ENCODE assay signal across 12 mouse cellular contexts in the genomic region with DNA sequence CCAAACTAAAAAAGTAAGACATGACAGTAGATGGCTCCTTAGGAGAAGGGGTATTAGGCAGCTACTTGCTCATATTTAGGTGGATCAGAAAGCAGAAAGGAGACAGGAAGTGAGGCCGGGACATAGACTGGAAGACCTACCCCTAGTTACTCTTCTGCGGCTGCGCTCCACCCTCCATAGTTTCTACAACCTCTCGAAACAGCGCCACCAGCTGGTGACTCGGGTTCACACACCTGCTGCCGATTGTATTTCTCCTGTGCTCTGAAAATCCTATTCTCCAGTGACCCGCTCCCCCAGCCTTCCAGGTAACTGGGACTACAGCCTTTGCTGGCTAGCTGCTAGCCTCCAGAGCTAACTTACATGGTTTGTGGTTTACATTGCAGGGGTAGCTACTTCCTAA. TPM values are rescaled to one million over a fixed set of nuclear protein-coding genes. Genes with fewer than 3 reads are reported as not detected.
DNase-seq lines count a peak whose midpoint lies in the region; ATAC-seq and TF ChIP-seq lines count a peak whose summit lies in the region.
"Had no signal": no experiment of that assay in that cellular context is flagged by ENCODE, and none has a peak within 500 bp of the region (broad histone marks: within the 10 kb centered on the region; RNA-seq: fewer than 3 reads in every experiment).

No protein-coding gene starts in this region.

- H3K27me3 ChIP-seq in liver, embryonic 11.5 days (replicated peaks; ENCODE audit: control insufficient read depth, insufficient read depth, low read length): no peaks in the 10 kb centered on the region
- no peaks in the 10 kb centered on the region for H3K27me3 ChIP-seq in small intestine, adult 2 months (ENCODE audit: control insufficient read depth, insufficient read depth, low read length)
- H3K27me3 ChIP-seq: forebrain, embryonic 12.5 days; limb, embryonic 12.5 days had no signal

- H3K4me1 ChIP-seq in liver, embryonic 11.5 days (replicated peaks; ENCODE audit: control insufficient read depth, insufficient read depth, low read length): no peaks in the 10 kb centered on the region
- no peaks in the 10 kb centered on the region for H3K4me1 ChIP-seq in small intestine, adult 2 months (ENCODE audit: control insufficient read depth, insufficient read depth, insufficient read length, low read length)
- H3K4me1 ChIP-seq: forebrain, embryonic 12.5 days; limb, embryonic 12.5 days had no signal

- H3K36me3 ChIP-seq in liver, embryonic 11.5 days (ENCODE audit: control insufficient read depth, insufficient read depth, low read length): no peaks in the 10 kb centered on the region
- no peaks in the 10 kb centered on the region for H3K36me3 ChIP-seq in small intestine, adult 2 months (ENCODE audit: control insufficient read depth, insufficient read depth, low read length)
- H3K36me3 ChIP-seq: forebrain, embryonic 12.5 days; limb, embryonic 12.5 days had no signal

- H3K27ac ChIP-seq in liver, embryonic 11.5 days (ENCODE audit: low read depth, low read length): no peak overlapping the region
- no peak overlapping the region for H3K27ac ChIP-seq in small intestine, adult 2 months (ENCODE audit: insufficient read depth, low read depth, low read length)
- H3K27ac ChIP-seq: forebrain, embryonic 12.5 days; limb, embryonic 12.5 days had no signal

- H3K4me2 ChIP-seq in liver, embryonic 11.5 days: no peak overlapping the region
- H3K4me2 ChIP-seq: forebrain, embryonic 12.5 days; heart, embryonic 11.5 days; limb, embryonic 12.5 days had no signal

- no peak for ATAC-seq in liver, embryonic 11.5 days (replicated peaks; ENCODE audit: low FRiP score)
- no peak for ATAC-seq in activated CD4-positive, CD25-positive, alpha-beta regulatory T cell, adult 4 months

- TF ChIP-seq CTCF in small intestine, adult 2 months (IDR thresholded peaks at IDR 0.05; ENCODE audit: extremely low read depth, insufficient read length, insufficient replicate concordance, low read depth, low read length): peak; percentile 22; the same call in 1 of the 2 replicates

- no peak for TF ChIP-seq POLR2A in small intestine, adult 2 months (IDR thresholded peaks at IDR 0.05; ENCODE audit: low read depth, low read length)

- no peak overlapping the region for H3K4me3 ChIP-seq in liver, embryonic 11.5 days (ENCODE audit: low read depth, low read length)
- no peak overlapping the region for H3K4me3 ChIP-seq in small intestine, adult 2 months (ENCODE audit: low read depth, low read length)
- H3K4me3 ChIP-seq: forebrain, embryonic 12.5 days; limb, embryonic 12.5 days had no signal

- H3K9ac ChIP-seq in liver, embryonic 11.5 days (ENCODE audit: low read depth, low read length): no peak overlapping the region
- H3K9ac ChIP-seq: forebrain, embryonic 12.5 days; limb, embryonic 12.5 days had no signal

- 65% methylated on average over 8 of the region's 8 CpGs for WGBS in liver, embryonic 11.5 days
- 60% methylated on average over 8 of the region's 8 CpGs for WGBS in small intestine, adult 2 months

- no peaks in the 10 kb centered on the region for H3K9me3 ChIP-seq in liver, embryonic 11.5 days (ENCODE audit: control insufficient read depth, low read length)
- H3K9me3 ChIP-seq: forebrain, embryonic 12.5 days had no signal

- DNase-seq in embryo, embryonic 10 days (ENCODE audit: low spot score): peak; percentile 30
- DNase-seq in embryo, embryonic 11 days: no peak
- DNase-seq in liver (peak; percentile 21), ES-CJ7 (ENCODE audit: low read depth, low spot score) (peak; percentile 73)
- DNase-seq in liver, embryonic 11.5 days (ENCODE audit: low spot score): no peak
- DNase-seq in ovary, postnatal 36 days (ENCODE audit: low spot score): no peak
- DNase-seq: kidney, adult 8-10 months had no signal

RNA-seq across cellular contexts. Expression of a gene that starts 16.6 kb away (rescaled TPM):
- 69.0 and 80.0 TPM in 2 replicates for polyA plus RNA-seq in liver, embryonic 11.5 days (2014; fragmentation: Nextera tagmentation; extraction: Ambion mirVana)
- 1.2 and 1.8 TPM in 2 replicates for polyA plus RNA-seq in small intestine, adult 2 months (2012; rRNA removed)
- 10 to 100 TPM; 14.2 to 14.9 TPM for polyA plus RNA-seq in activated CD4-positive, CD25-positive, alpha-beta regulatory T cell, adult 4 months (2017; shearing (Covaris generic))

RNA-seq across cellular contexts. Expression of a gene that starts 37.5 kb away (rescaled TPM):
- not detected in 2 replicates for polyA plus RNA-seq in liver, embryonic 11.5 days (2014; fragmentation: Nextera tagmentation; extraction: Ambion mirVana)
- not detected in 2 replicates for polyA plus RNA-seq in small intestine, adult 2 months (2012; rRNA removed)
- not detected for polyA plus RNA-seq in activated CD4-positive, CD25-positive, alpha-beta regulatory T cell, adult 4 months (2017; shearing (Covaris generic))
- polyA plus RNA-seq: forebrain, embryonic 12.5 days; heart, embryonic 11.5 days; limb, embryonic 12.5 days had no signal

Comparison
In these comparisons a context has a peak if more than half of its experiments do, and no peak if none do; other contexts are left out.
1. DNase-seq: peak in embryo, embryonic 10 days (single experiment), liver (single experiment) and ES-CJ7 (single experiment); none in embryo, embryonic 11 days (single experiment), liver, embryonic 11.5 days (single experiment) and ovary, postnatal 36 days (single experiment).